Mouse (Mus musculus): ENCODE measurements around the gene Susd2. TPM values are rescaled to one million over a fixed set of nuclear protein-coding genes. Genes with fewer than 3 reads are reported as not detected.

The Susd2 gene
- 24.7 and 25.7 TPM in 2 replicates for polyA plus RNA-seq (2015; fragmentation: Nextera tagmentation; extraction: Ambion mirVana)

GRCm38 (mm10) chr10:75643741-75644343 is at the start of gene Susd2:
Gene Susd2, minus strand, starts transcription at chr10:75644008.

DNA sequence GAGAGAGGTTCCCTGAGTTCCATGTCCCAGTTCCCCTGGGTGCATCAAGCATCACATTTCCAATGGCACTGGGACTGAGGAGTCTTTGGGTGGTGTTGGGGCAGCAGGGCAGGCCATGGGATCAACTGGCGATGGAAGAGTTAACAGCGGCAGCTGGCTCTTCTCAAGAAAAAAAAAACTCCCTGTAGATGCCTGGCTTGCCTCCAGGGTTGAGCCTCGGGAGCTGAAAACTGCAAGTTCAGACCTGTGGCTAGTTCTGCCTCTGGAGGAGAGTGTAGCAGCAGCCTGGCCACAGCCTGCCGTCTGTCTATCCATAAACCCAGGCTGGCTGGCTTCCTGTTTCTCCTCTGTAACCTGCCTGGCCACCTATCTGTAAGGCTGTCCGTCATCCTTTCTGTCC is 54.7 kb downstream of the Susd2 start, which contains the start of gene Ggt5:
TSS of gene Ggt5 (plus strand) at position 212 of the 400 bp plus-strand sequence.

Other genes starting within 250 kb of the Susd2 start
- gene Upb1, start 242.9 kb downstream of the Susd2 start, polyA plus RNA-seq (2015; fragmentation: Nextera tagmentation; extraction: Ambion mirVana): 1.2 and 1.3 TPM in 2 replicates
- gene Snrpd3, start 126.5 kb downstream of the Susd2 start, polyA plus RNA-seq (2015; fragmentation: Nextera tagmentation; extraction: Ambion mirVana): 102 and 118 TPM in 2 replicates
- gene Gucd1, start 126.0 kb downstream of the Susd2 start, polyA plus RNA-seq (2015; fragmentation: Nextera tagmentation; extraction: Ambion mirVana): 15.5 and 15.8 TPM in 2 replicates
- 29.6 and 35.6 TPM in 2 replicates for gene Lrrc75b, start 83.7 kb downstream of the Susd2 start, polyA plus RNA-seq (2015; fragmentation: Nextera tagmentation; extraction: Ambion mirVana)
- 1.2 and 1.6 TPM in 2 replicates for gene Ggt1, start 82.4 kb downstream of the Susd2 start, polyA plus RNA-seq (2015; fragmentation: Nextera tagmentation; extraction: Ambion mirVana)
- 1.6 and 1.9 TPM in 2 replicates for gene Ggt5, start 54.7 kb downstream of the Susd2 start, polyA plus RNA-seq (2015; fragmentation: Nextera tagmentation; extraction: Ambion mirVana)
- 28.6 and 30.3 TPM in 2 replicates for gene Cabin1, start 120.3 kb upstream of the Susd2 start, polyA plus RNA-seq (2015; fragmentation: Nextera tagmentation; extraction: Ambion mirVana)
- 128 and 167 TPM in 2 replicates for gene Ddt, start 129.4 kb upstream of the Susd2 start, polyA plus RNA-seq (2015; fragmentation: Nextera tagmentation; extraction: Ambion mirVana)
- not detected in 2 replicates for gene Gm20441, start 136.9 kb upstream of the Susd2 start, polyA plus RNA-seq (2015; fragmentation: Nextera tagmentation; extraction: Ambion mirVana)
- gene Gstt3, start 137.4 kb upstream of the Susd2 start, polyA plus RNA-seq (2015; fragmentation: Nextera tagmentation; extraction: Ambion mirVana): 2.0 and 2.7 TPM in 2 replicates
- gene Gstt1, start 154.6 kb upstream of the Susd2 start, polyA plus RNA-seq (2015; fragmentation: Nextera tagmentation; extraction: Ambion mirVana): 20.0 and 24.8 TPM in 2 replicates
- gene Gstt4, start 178.5 kb upstream of the Susd2 start, polyA plus RNA-seq (2015; fragmentation: Nextera tagmentation; extraction: Ambion mirVana): not detected in 2 replicates
- 9.0 and 9.8 TPM in 2 replicates for gene Gstt2, start 193.4 kb upstream of the Susd2 start, polyA plus RNA-seq (2015; fragmentation: Nextera tagmentation; extraction: Ambion mirVana)
- 1,854 and 1,938 TPM in 2 replicates for gene Mif, start 216.2 kb upstream of the Susd2 start, polyA plus RNA-seq (2015; fragmentation: Nextera tagmentation; extraction: Ambion mirVana)
- 0.65 and 1.5 TPM in 2 replicates for gene Derl3, start 249.4 kb upstream of the Susd2 start, polyA plus RNA-seq (2015; fragmentation: Nextera tagmentation; extraction: Ambion mirVana)

Data from neural tube, postnatal 0 days (tissue).